Mouse (Mus musculus) stomach, postnatal 0 days (tissue): ENCODE results near the gene Aurkaip1. TPM values are rescaled to one million over a fixed set of nuclear protein-coding genes. Genes with fewer than 3 reads are reported as not detected.

Experiments used
- ATAC-seq: fragments of 200-750 bp; cut with Nextera tagmentation; 2 replicates; pipeline ENCODE4 v1.8.0; 2017; ENCODE audit not compliant: low FRiP score, low TSS enrichment
- DNase-seq: peaks from one replicate; pipeline ENCODE4 v3.0.0-alpha.2; 2016; ENCODE audit warnings: low spot score
- H3K27ac ChIP-seq: fragments of 300-500 bp; sonication (generic); replicated peaks from 2 replicates; pipeline ENCODE4 v1.5.1; 2014; ENCODE audit warnings: mild to moderate bottlenecking, control low read depth
- H3K27me3 ChIP-seq: fragments of 300-500 bp; sonication (generic); 2 replicates; pipeline ENCODE4 v1.6.1; 2014; ENCODE audit warnings: low read length; ENCODE audit not compliant: control insufficient read depth, insufficient read depth
- H3K36me3 ChIP-seq: fragments of 300-500 bp; sonication (generic); 2 replicates; pipeline ENCODE4 v1.6.1; 2014; ENCODE audit warnings: low read length, mixed read lengths; ENCODE audit not compliant: control insufficient read depth, insufficient read depth
- H3K4me1 ChIP-seq: fragments of 300-500 bp; sonication (generic); replicated peaks from 2 replicates; pipeline ENCODE4 v1.6.1; 2014; ENCODE audit warnings: antibody characterized with exemption; ENCODE audit not compliant: control insufficient read depth, insufficient read depth
- H3K4me2 ChIP-seq: fragments of 300-500 bp; sonication (generic); replicated peaks from 2 replicates; pipeline ENCODE4 v1.6.1; 2014; ENCODE audit warnings: low read depth, mild to moderate bottlenecking, control low read depth, moderate library complexity
- H3K4me3 ChIP-seq: fragments of 300-500 bp; sonication (generic); 2 replicates; pipeline ENCODE4 v1.5.1; 2014; ENCODE audit warnings: low read depth, low read length, control low read depth
- H3K9ac ChIP-seq: fragments of 300-500 bp; sonication (generic); 2 replicates; pipeline ENCODE4 v1.6.1; 2014; ENCODE audit warnings: mild to moderate bottlenecking, low read length, control low read depth, mixed read lengths
- H3K9me3 ChIP-seq: fragments of 300-500 bp; sonication (generic); 2 replicates; pipeline ENCODE4 v1.6.1; 2016; ENCODE audit warnings: low read length; ENCODE audit not compliant: control insufficient read depth
- CTCF ChIP-seq: IDR thresholded peaks from 2 replicates; pipeline ENCODE4 v1.5.1; 2016; ENCODE audit warnings: antibody characterized with exemption, low read depth, mild to moderate bottlenecking, moderate library complexity
- EP300 ChIP-seq: optimal IDR thresholded peaks from 2 replicates; pipeline ENCODE3; 2016; ENCODE audit warnings: antibody characterized with exemption
- WGBS: fragments of 180-500 bp; shearing (Covaris S2); extraction: QIAGEN DNeasy Blood & Tissue Kit; methylation state at CpG from one replicate; pipeline ENCODE4 v1.1.7; 2014; 5-methylcytosine and 5-hydroxymethylcytosine counted together
- polyA plus RNA-seq: library from polyadenylated mRNA; unstranded; fragments of >200 nt; fragmentation: Nextera tagmentation; extraction: Ambion mirVana; gene quantifications from 2 replicates; pipeline ENCODE4 v1.2.1, GENCODE M21; 2015

Gene Aurkaip1
- polyA plus RNA-seq, 1 experiment from 2014 or later: 133 TPM

GRCm38 (mm10) chr4:155839483-155839910 lies 8.4 kb downstream of the Aurkaip1 start, which contains the start of gene Mxra8:
Gene Mxra8 (plus strand): TSS chr4:155839680.
- DNase-seq (peak; percentile 81), ATAC-seq (peak; percentile 91)
- WGBS: 9% methylated on average over 16 of the region's 16 CpGs
- Histone ChIP-seq H3K9ac (peak within 1 kb of the TSS; percentile 69), H3K36me3 (peaks cover 4% of the 10 kb centered on the region; the same call in 1 of the 2 replicates), H3K27me3 (no peaks in the 10 kb centered on the region), H3K27ac (peak within 1 kb of the TSS; percentile 97), H3K4me1 (0 out of 2 replicates have a peak, but pooled peaks cover 3% of the 10 kb centered on the region), H3K4me3 (peak within 1 kb of the TSS; percentile 53), H3K4me2 (peak within 1 kb of the TSS; percentile 97), H3K9me3 (no peaks in the 10 kb centered on the region)
- no peak for TF ChIP-seq CTCF
- TF ChIP-seq EP300: no peak

GRCm38 (mm10) chr4:155840076-155841002 lies 9.3 kb downstream of the Aurkaip1 start:
- ATAC-seq: peak; percentile 1; the same call in 1 of the 2 replicates
- WGBS: 14% methylated on average over 8 of the region's 8 CpGs

GRCm38 (mm10) chr4:155841003-155841454 lies 10.0 kb downstream of the Aurkaip1 start:
- Histone ChIP-seq H3K27ac (peak overlapping the region; percentile 97), H3K36me3 (peaks cover 4% of the 10 kb centered on the region; the same call in 1 of the 2 replicates), H3K4me1 (0 out of 2 replicates have a peak, but pooled peaks cover 3% of the 10 kb centered on the region), H3K4me3 (peak overlapping the region; percentile 53), H3K9ac (peak overlapping the region; percentile 69), H3K9me3 (no peaks in the 10 kb centered on the region), H3K27me3 (no peaks in the 10 kb centered on the region), H3K4me2 (peak overlapping the region; percentile 97)
- ATAC-seq: peak; percentile 38
- 1% methylated on average over 32 of the region's 32 CpGs for WGBS
- peak; percentile 73 for DNase-seq
- no peak for TF ChIP-seq EP300
- peak; percentile 74 for TF ChIP-seq CTCF

More at GRCm38 (mm10) chr4:155840076-155841002, 9.3 kb downstream of the Aurkaip1 start:
- Histone ChIP-seq H3K4me1 (0 out of 2 replicates have a peak, but pooled peaks cover 3% of the 10 kb centered on the region), H3K9me3 (no peaks in the 10 kb centered on the region), H3K4me3 (peak overlapping the region; percentile 53), H3K4me2 (peak overlapping the region; percentile 97), H3K27ac (peak overlapping the region; percentile 97), H3K9ac (peak overlapping the region; percentile 69), H3K27me3 (no peaks in the 10 kb centered on the region), H3K36me3 (peaks cover 4% of the 10 kb centered on the region; the same call in 1 of the 2 replicates)
- DNase-seq: no peak
- TF ChIP-seq EP300: no peak
- TF ChIP-seq CTCF: no peak

- 0 out of 2 replicates have a peak, but pooled peaks cover 5% of the 10 kb centered on the region for H3K4me1 ChIP-seq
- H3K27me3 ChIP-seq: no peaks in the 10 kb centered on the region
- DNase-seq (no peak), ATAC-seq (no peak)
- peaks cover 4% of the 10 kb centered on the region; the same call in 1 of the 2 replicates for H3K36me3 ChIP-seq
- no peak overlapping the region for H3K27ac ChIP-seq
- H3K4me3 ChIP-seq: peak overlapping the region; percentile 53; the same call in 1 of the 2 replicates
- TF ChIP-seq CTCF: no peak
- no peak for TF ChIP-seq EP300
- H3K9me3 ChIP-seq: no peaks in the 10 kb centered on the region
- 46% methylated on average over 38 of the region's 38 CpGs for WGBS
- peak overlapping the region; percentile 97 for H3K4me2 ChIP-seq
- no peak overlapping the region for H3K9ac ChIP-seq
These were observed 10.7 kb downstream of the Aurkaip1 start for GRCm38 (mm10) chr4:155841651-155842270.

GRCm38 (mm10) chr4:155843231-155843630 lies 12.2 kb downstream of the Aurkaip1 start:
- H3K36me3 ChIP-seq: peaks cover 4% of the 10 kb centered on the region; the same call in 1 of the 2 replicates
- no peak overlapping the region for H3K27ac ChIP-seq
- no peak for TF ChIP-seq CTCF
- TF ChIP-seq EP300: no peak
- no peaks in the 10 kb centered on the region for H3K27me3 ChIP-seq
- peaks cover 6% of the 10 kb centered on the region; the same call in 1 of the 2 replicates for H3K4me1 ChIP-seq
- no peak overlapping the region for H3K4me2 ChIP-seq
- H3K9me3 ChIP-seq: no peaks in the 10 kb centered on the region
- 94% methylated on average over 5 of the region's 5 CpGs for WGBS
- no peak overlapping the region for H3K9ac ChIP-seq
- no peak for DNase-seq
- ATAC-seq: no peak
- no peak overlapping the region for H3K4me3 ChIP-seq
